Mouse (Mus musculus) testis, adult 2 months (tissue): ENCODE data around the gene Coa3.

ENCODE experiments used
- CTCF ChIP-seq: fragments of 200-500 bp; IDR thresholded peaks from 2 replicates; pipeline ENCODE4 v1.5.1; 2012; ENCODE audit warnings: low read depth, mild to moderate bottlenecking, inconsistent platforms, low read length, moderate library complexity; ENCODE audit not compliant: control insufficient read depth, insufficient read depth, insufficient replicate concordance
- POLR2A ChIP-seq: fragments of 200-500 bp; IDR thresholded peaks from 2 replicates; pipeline ENCODE4 v1.6.1; 2012; ENCODE audit warnings: low read depth, mild to moderate bottlenecking, inconsistent platforms, low read length, moderate library complexity; ENCODE audit not compliant: control insufficient read depth

GRCm38 (mm10) chr11:101326147-101326546, 47.2 kb upstream of the Coa3 start:
- TF ChIP-seq POLR2A, result peak; percentile 22; the same call in 1 of the 2 replicates
- TF ChIP-seq CTCF, result no peak
